Mouse (Mus musculus) midbrain, postnatal 0 days (tissue): ENCODE measurements around the gene Ten1. TPM values are rescaled to one million over a fixed set of nuclear protein-coding genes. Genes with fewer than 3 reads are reported as not detected.

Source experiments
- ATAC-seq: fragments of 200-750 bp; cut with Nextera tagmentation; 2 replicates; pipeline ENCODE4 v1.8.0; 2017; ENCODE audit warnings: moderate number of reproducible peaks, mild to moderate bottlenecking, moderate TSS enrichment, moderate library complexity; ENCODE audit not compliant: low FRiP score
- DNase-seq: peaks from one replicate; pipeline ENCODE4 v3.0.0-alpha.2; 2015; ENCODE audit warnings: low spot score
- H3K27ac ChIP-seq: fragments of 300-500 bp; sonication (generic); 2 replicates; pipeline ENCODE4 v1.5.1; 2014; ENCODE audit warnings: low read depth, mild to moderate bottlenecking, low read length, mixed read lengths
- H3K27me3 ChIP-seq: fragments of 300-500 bp; sonication (generic); 2 replicates; pipeline ENCODE4 v1.6.1; 2014; ENCODE audit warnings: low read length, control low read depth, mixed read lengths; ENCODE audit not compliant: insufficient read depth
- H3K36me3 ChIP-seq: fragments of 300-500 bp; sonication (generic); 2 replicates; pipeline ENCODE4 v1.6.1; 2014; ENCODE audit warnings: low read length, control low read depth, mixed read lengths; ENCODE audit not compliant: insufficient read depth
- H3K4me1 ChIP-seq: fragments of 300-500 bp; sonication (generic); 2 replicates; pipeline ENCODE4 v1.6.1; 2014; ENCODE audit warnings: mild to moderate bottlenecking, control low read depth, antibody characterized with exemption, low read length, mixed read lengths; ENCODE audit not compliant: insufficient read depth
- H3K4me2 ChIP-seq: fragments of 300-500 bp; sonication (generic); 2 replicates; pipeline ENCODE4 v1.6.1; 2014; ENCODE audit warnings: low read depth, mild to moderate bottlenecking, low read length, mixed read lengths; ENCODE audit not compliant: poor library complexity, severe bottlenecking
- H3K4me3 ChIP-seq: fragments of 300-500 bp; sonication (generic); 2 replicates; pipeline ENCODE4 v1.5.1; 2014; ENCODE audit warnings: low read depth, mild to moderate bottlenecking, low read length, moderate library complexity
- H3K9ac ChIP-seq: fragments of 300-500 bp; sonication (generic); replicated peaks from 2 replicates; pipeline ENCODE4 v1.6.1; 2014; ENCODE audit warnings: mild to moderate bottlenecking, low read length, moderate library complexity, mixed read lengths; ENCODE audit not compliant: poor library complexity, severe bottlenecking
- H3K9me3 ChIP-seq: fragments of 300-500 bp; sonication (generic); 2 replicates; pipeline ENCODE4 v1.6.1; 2016; ENCODE audit warnings: low read length, control low read depth
- CTCF ChIP-seq: IDR thresholded peaks from 2 replicates; pipeline ENCODE4 v1.5.1; 2016; ENCODE audit warnings: antibody characterized with exemption, mild to moderate bottlenecking
- WGBS: fragments of 180-500 bp; shearing (Covaris S2); extraction: QIAGEN DNeasy Blood & Tissue Kit; methylation state at CpG from one replicate; pipeline ENCODE4 v1.1.7; 2014; 5-methylcytosine and 5-hydroxymethylcytosine counted together
- polyA plus RNA-seq: library from polyadenylated mRNA; unstranded; fragments of >200 nt; fragmentation: Nextera tagmentation; extraction: Ambion mirVana; gene quantifications from 2 replicates; pipeline ENCODE4 v1.2.1, GENCODE M21; 2015
- total RNA-seq: library from RNA; depleted of rRNA; stranded (reverse); fragments of >200 nt; gene quantifications from 2 replicates; pipeline ENCODE4 v1.2.3, GENCODE M21; 2014

The Ten1 gene
- total and polyA plus RNA-seq, 2 experiments from 2014 or later: 54.2 to 91.2 TPM

DNA sequence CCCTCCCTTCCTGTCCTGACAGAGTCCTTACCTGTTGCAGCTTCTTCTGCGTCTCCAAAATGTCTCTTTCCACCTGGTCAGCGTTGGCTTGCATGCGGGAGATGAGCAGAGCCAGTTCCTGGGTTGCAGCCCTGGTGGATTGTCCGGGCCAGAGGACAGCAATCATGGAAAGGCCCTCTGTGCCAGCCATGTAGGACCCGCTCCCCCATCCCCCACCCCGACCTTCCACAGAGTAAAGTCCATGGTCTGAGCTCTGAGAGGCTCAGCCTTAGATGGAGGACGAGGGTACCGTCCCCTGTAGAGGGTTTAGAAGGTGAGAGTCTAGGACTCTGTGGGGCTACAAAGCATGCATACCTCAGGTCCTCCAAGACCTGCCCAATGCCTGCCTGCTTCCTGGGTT lies 36.2 kb downstream of the Ten1 start:
- Histone ChIP-seq H3K36me3 (no peaks in the 10 kb centered on the region), H3K9me3 (no peaks in the 10 kb centered on the region), H3K27me3 (peaks cover 6% of the 10 kb centered on the region; the same call in 1 of the 2 replicates), H3K4me1 (no peaks in the 10 kb centered on the region), H3K4me3 (no peak overlapping the region), H3K9ac (no peak overlapping the region), H3K27ac (no peak overlapping the region), H3K4me2 (no peak overlapping the region)
- DNase-seq (no peak), ATAC-seq (no peak)
- 89% methylated on average over 8 of the region's 8 CpGs for WGBS
- no peak for TF ChIP-seq CTCF

DNA sequence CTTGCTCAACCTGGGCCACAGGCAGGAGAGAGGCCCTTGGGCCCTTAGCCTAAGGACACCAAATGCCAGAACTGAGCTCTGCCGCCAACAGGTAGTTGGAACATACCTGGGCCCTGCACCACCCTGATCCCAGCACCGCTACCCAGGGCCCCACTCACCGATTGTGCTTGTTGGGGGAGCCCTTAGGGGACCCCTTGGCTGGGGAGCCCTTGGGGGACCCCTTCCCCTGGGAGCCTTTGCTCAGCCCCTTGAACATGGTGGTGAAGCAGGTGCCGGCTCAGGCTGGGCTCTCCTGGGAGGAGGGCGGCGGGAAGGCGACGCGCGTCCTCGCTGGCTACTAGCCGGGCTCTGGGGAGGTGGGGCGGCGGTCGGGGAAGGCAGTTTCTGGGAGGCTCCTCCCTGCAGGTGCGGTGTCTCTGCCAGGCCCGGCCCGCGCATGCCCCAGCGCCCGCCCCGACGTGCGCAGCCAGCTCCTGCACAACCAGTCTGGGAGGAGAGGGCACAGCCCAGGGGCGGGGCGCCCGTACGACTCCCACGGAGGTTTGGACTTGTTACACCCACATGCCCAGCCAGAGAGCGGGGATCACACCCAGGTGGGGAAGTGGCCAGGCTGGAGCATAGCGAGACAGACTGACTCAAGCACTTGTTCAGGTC lies 39.2 kb downstream of the Ten1 start, which contains the start of gene Evpl:
Evpl (minus strand) TSS at position 336 of the 654 bp plus-strand sequence.
- 0 out of 2 replicates have a peak within 1 kb of the TSS, but pooled peaks have one; percentile 15 for H3K4me2 ChIP-seq
- 14% methylated on average over 30 of the region's 31 CpGs for WGBS
- TF ChIP-seq CTCF: no peak
- DNase-seq (no peak), ATAC-seq (no peak)
- 0 out of 2 replicates have a peak within 1 kb of the TSS, but pooled peaks have one; percentile 13 for H3K9ac ChIP-seq
- no peaks in the 10 kb centered on the region for H3K4me1 ChIP-seq
- no peaks in the 10 kb centered on the region for H3K36me3 ChIP-seq
- H3K27ac ChIP-seq: no peak within 1 kb of the TSS
- peaks cover 6% of the 10 kb centered on the region; the same call in 1 of the 2 replicates for H3K27me3 ChIP-seq
- no peaks in the 10 kb centered on the region for H3K9me3 ChIP-seq
- H3K4me3 ChIP-seq: no peak within 1 kb of the TSS

DNA sequence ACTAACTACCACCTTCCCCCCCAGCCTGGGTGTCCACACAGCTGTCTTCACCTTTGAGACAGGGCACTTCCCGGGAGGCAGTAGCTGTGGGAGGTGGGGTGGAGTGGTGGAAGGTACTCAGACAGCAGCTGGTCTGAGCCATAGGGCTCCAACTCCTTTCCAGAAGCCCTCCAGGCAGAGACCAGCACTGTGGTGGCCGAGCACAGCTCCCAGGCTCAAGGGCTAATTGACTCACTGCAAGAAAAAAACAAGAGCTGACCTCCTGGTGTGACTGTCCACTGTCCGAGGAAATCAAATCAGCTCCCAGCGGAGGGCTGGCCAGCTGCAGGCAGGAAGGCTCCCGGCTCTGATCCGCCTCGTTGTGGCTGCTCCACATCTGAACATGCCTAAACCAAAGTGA lies 41.1 kb downstream of the Ten1 start:
- Histone ChIP-seq H3K4me2 (no peak overlapping the region), H3K27me3 (peaks cover 6% of the 10 kb centered on the region; the same call in 1 of the 2 replicates), H3K9me3 (no peaks in the 10 kb centered on the region), H3K36me3 (peaks cover 10% of the 10 kb centered on the region), H3K27ac (no peak overlapping the region), H3K4me3 (no peak overlapping the region), H3K9ac (no peak overlapping the region), H3K4me1 (no peaks in the 10 kb centered on the region)
- 15% methylated on average over 7 of the region's 7 CpGs for WGBS
- no peak for DNase-seq
- no peak for ATAC-seq
- TF ChIP-seq CTCF: no peak

DNA sequence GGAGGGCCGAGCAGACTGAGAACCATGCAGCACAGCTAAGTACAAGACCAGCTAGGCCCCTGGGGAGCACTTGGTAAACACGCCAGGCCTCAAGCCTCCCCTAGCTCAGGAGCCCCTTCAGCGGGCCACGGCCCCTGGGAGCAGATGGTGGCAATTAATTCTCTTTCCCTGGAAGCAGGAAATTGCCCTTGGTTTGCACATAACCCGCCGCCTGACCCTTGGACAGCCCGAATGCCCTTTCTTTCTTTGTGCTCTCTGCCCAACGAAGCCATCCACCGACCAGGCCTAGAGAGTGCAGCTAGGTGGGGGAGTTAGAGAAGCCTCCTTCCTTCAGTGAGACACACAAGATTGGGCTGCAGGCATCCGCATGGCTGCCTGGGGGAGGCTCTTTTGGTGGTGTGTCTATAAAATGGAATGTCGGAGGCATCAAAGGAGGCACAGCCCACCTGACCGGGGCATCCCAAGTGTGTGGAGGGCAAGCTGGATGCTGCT lies 43.1 kb downstream of the Ten1 start:
- Histone ChIP-seq H3K9ac (no peak overlapping the region), H3K4me1 (no peaks in the 10 kb centered on the region), H3K4me2 (no peak overlapping the region), H3K9me3 (no peaks in the 10 kb centered on the region), H3K4me3 (no peak overlapping the region), H3K27ac (no peak overlapping the region), H3K36me3 (peaks cover 30% of the 10 kb centered on the region), H3K27me3 (peaks cover 6% of the 10 kb centered on the region; the same call in 1 of the 2 replicates)
- no peak for TF ChIP-seq CTCF
- DNase-seq (no peak), ATAC-seq (no peak)
- WGBS: 63% methylated on average over 12 of the region's 12 CpGs

DNA sequence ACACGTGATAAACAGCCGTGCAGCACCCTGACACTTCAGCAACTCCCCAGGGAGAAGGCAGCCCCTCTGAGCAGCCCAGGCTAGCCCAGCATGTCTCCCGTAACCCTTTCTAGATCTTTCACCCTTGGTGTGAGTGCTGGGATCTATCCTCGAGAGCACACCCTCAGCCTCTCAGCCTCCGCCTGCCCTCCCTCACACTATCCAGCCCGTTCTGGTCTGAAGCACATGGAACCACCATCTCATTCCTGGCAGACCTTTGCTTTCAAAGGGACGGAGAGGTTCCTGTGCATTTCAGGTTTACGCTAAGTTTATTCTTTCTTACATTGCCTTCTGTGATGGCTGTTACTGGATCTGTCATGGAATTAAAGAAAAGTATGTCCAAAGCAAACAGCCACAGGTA lies 45.9 kb downstream of the Ten1 start:
- no peak overlapping the region for H3K9ac ChIP-seq
- H3K4me2 ChIP-seq: no peak overlapping the region
- no peak overlapping the region for H3K4me3 ChIP-seq
- DNase-seq: no peak
- H3K9me3 ChIP-seq: no peaks in the 10 kb centered on the region
- ATAC-seq: no peak
- H3K4me1 ChIP-seq: no peaks in the 10 kb centered on the region
- TF ChIP-seq CTCF: no peak
- 91% methylated on average over 8 of the region's 8 CpGs for WGBS
- H3K27me3 ChIP-seq: no peaks in the 10 kb centered on the region
- H3K36me3 ChIP-seq: peaks cover 57% of the 10 kb centered on the region
- H3K27ac ChIP-seq: no peak overlapping the region

DNA sequence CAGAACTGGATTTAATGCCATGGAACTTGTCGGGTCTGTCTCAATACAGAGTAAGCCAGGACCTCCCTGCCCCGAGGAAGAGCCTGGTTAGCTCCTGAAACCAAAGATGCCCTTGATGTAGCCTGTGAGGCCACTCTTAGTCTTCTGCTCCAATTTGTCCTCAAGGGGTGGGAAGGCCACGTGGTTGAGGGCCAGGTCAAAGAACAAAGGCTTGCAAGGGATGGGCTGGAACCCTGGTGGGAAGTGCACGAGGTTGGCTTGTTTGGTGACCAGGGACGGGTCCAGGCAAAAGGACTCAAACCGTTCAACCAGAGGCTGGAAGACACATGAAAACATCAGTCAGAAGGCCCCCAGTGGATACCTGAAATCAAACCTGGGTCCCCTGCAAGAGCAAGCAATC lies 47.0 kb downstream of the Ten1 start:
- H3K36me3 ChIP-seq: peaks cover 68% of the 10 kb centered on the region
- ATAC-seq: no peak
- no peaks in the 10 kb centered on the region for H3K27me3 ChIP-seq
- no peaks in the 10 kb centered on the region for H3K4me1 ChIP-seq
- no peak for DNase-seq
- WGBS: 85% methylated on average over 6 of the region's 6 CpGs
- no peak overlapping the region for H3K27ac ChIP-seq
- no peaks in the 10 kb centered on the region for H3K9me3 ChIP-seq
- no peak overlapping the region for H3K4me2 ChIP-seq
- TF ChIP-seq CTCF: no peak
- H3K4me3 ChIP-seq: no peak overlapping the region
- no peak overlapping the region for H3K9ac ChIP-seq
